ENCODE assay signal across 16 mouse cellular contexts in genomic region chr17:72878979-72879378, GRCm38 (mm10).
"Had no signal": no experiment of that assay in that cellular context is flagged by ENCODE, and none has a peak within 500 bp of the region (broad histone marks: within the 10 kb centered on the region; RNA-seq: fewer than 3 reads in every experiment).

No protein-coding gene starts in this region.

- H3K36me3 ChIP-seq: kidney, embryonic 15.5 days; limb, embryonic 12.5 days; limb, embryonic 15.5 days; liver, embryonic 15.5 days had no signal

- H3K27ac ChIP-seq: kidney, embryonic 15.5 days; limb, embryonic 12.5 days; limb, embryonic 15.5 days; liver, embryonic 15.5 days had no signal

- DNase-seq: kidney, adult 8-10 months; kidney, postnatal 10 days; kidney, postnatal 36 days; left cerebral cortex, postnatal 4 days; lung, adult 2 months; lung, postnatal 14 days; lung, postnatal 4 days; midbrain, embryonic 14.5 days; thymus, adult 18-20 months; thymus, postnatal 36 days had no signal

- H3K27me3 ChIP-seq: kidney, embryonic 15.5 days; limb, embryonic 12.5 days; limb, embryonic 15.5 days; liver, embryonic 15.5 days had no signal

- H3K9me3 ChIP-seq: kidney, embryonic 15.5 days; limb, embryonic 12.5 days; limb, embryonic 15.5 days; liver, embryonic 15.5 days had no signal

- H3K4me3 ChIP-seq: kidney, embryonic 15.5 days; limb, embryonic 12.5 days; limb, embryonic 15.5 days; liver, embryonic 15.5 days had no signal

- H3K9ac ChIP-seq: kidney, embryonic 15.5 days; limb, embryonic 12.5 days; limb, embryonic 15.5 days; liver, embryonic 15.5 days had no signal

- H3K4me2 ChIP-seq: kidney, embryonic 15.5 days; limb, embryonic 12.5 days; limb, embryonic 15.5 days; liver, embryonic 11.5 days; liver, embryonic 15.5 days; midbrain, embryonic 11.5 days had no signal

- H3K4me1 ChIP-seq: kidney, embryonic 15.5 days; limb, embryonic 12.5 days; limb, embryonic 15.5 days; liver, embryonic 15.5 days had no signal
